Mouse (Mus musculus): ENCODE measurements at regions not wholly inside any gene's neighbourhood (a gene's known extent, or its start where the extent isn't known, plus 50 kb on each side); places are given as distances from the start of the nearest gene placed in this dataset.

GRCm38 (mm10) chr1:168964467-168964904, 532.4 kb upstream of the Pbx1 start:
- intact Hi-C loops (cut with DNase I; ENCODE audit: low total_unique reads): no loop called here
- no peak for DNase-seq

- intact Hi-C loops (cut with DNase I; ENCODE audit: low total_unique reads): no loop called here
- DNase-seq: no peak
These were observed 518.9 kb upstream of the Pbx1 start for GRCm38 (mm10) chr1:168950947-168951346.

- no peak for DNase-seq
These were observed 492.2 kb upstream of the Pbx1 start for GRCm38 (mm10) chr1:168924100-168924815.

GRCm38 (mm10) chr1:168918331-168919076, 486.4 kb upstream of the Pbx1 start:
- intact Hi-C loops (cut with DNase I; ENCODE audit: low total_unique reads): no loop called here
- DNase-seq: no peak

More at GRCm38 (mm10) chr1:168924100-168924815, 492.2 kb upstream of the Pbx1 start:
- intact Hi-C loops (cut with DNase I; ENCODE audit: low total_unique reads): no loop called here

GRCm38 (mm10) chr1:168908684-168909175, 476.7 kb upstream of the Pbx1 start:
- DNase-seq: no peak
- intact Hi-C loops (cut with DNase I; ENCODE audit: low total_unique reads): no loop called here

- intact Hi-C loops (cut with DNase I; ENCODE audit: low total_unique reads): no loop called here
- DNase-seq: no peak
These were observed 476.1 kb upstream of the Pbx1 start for GRCm38 (mm10) chr1:168908192-168908591.

- intact Hi-C loops (cut with DNase I; ENCODE audit: low total_unique reads): no loop called here
- no peak for DNase-seq
These were observed 466.4 kb upstream of the Pbx1 start for GRCm38 (mm10) chr1:168898483-168898882.

- intact Hi-C loops (cut with DNase I; ENCODE audit: low total_unique reads): no loop called here
- no peak for DNase-seq
These were observed 429.5 kb upstream of the Pbx1 start for GRCm38 (mm10) chr1:168861577-168861976.

GRCm38 (mm10) chr1:168823184-168823583, 391.1 kb upstream of the Pbx1 start:
- no peak for DNase-seq
- intact Hi-C loops (cut with DNase I; ENCODE audit: low total_unique reads): no loop called here

- intact Hi-C loops (cut with DNase I; ENCODE audit: low total_unique reads): no loop called here
- DNase-seq: no peak
These were observed 386.3 kb upstream of the Pbx1 start for GRCm38 (mm10) chr1:168818381-168818780.

GRCm38 (mm10) chr1:168807084-168807483, 375.0 kb upstream of the Pbx1 start:
- intact Hi-C loops (cut with DNase I; ENCODE audit: low total_unique reads): no loop called here
- DNase-seq: no peak

GRCm38 (mm10) chr1:168805442-168805841, 373.4 kb upstream of the Pbx1 start:
- intact Hi-C loops (cut with DNase I; ENCODE audit: low total_unique reads): no loop called here
- DNase-seq: no peak

- DNase-seq: no peak
- intact Hi-C loops (cut with DNase I; ENCODE audit: low total_unique reads): no loop called here
These were observed 369.0 kb upstream of the Pbx1 start for GRCm38 (mm10) chr1:168801046-168801445.

- intact Hi-C loops (cut with DNase I; ENCODE audit: low total_unique reads): no loop called here
- no peak for DNase-seq
These were observed 354.7 kb upstream of the Pbx1 start for GRCm38 (mm10) chr1:168786731-168787130.

- DNase-seq: no peak
- intact Hi-C loops (cut with DNase I; ENCODE audit: low total_unique reads): no loop called here
These were observed 351.8 kb upstream of the Pbx1 start for GRCm38 (mm10) chr1:168783851-168784250.

- intact Hi-C loops (cut with DNase I; ENCODE audit: low total_unique reads): no loop called here
- no peak for DNase-seq
These were observed 332.4 kb upstream of the Pbx1 start for GRCm38 (mm10) chr1:168764368-168764895.

GRCm38 (mm10) chr1:168761095-168761494, 329.0 kb upstream of the Pbx1 start:
- intact Hi-C loops (cut with DNase I; ENCODE audit: low total_unique reads): no loop called here
- DNase-seq: no peak

GRCm38 (mm10) chr1:168760239-168760638, 328.2 kb upstream of the Pbx1 start:
- DNase-seq: no peak
- intact Hi-C loops (cut with DNase I; ENCODE audit: low total_unique reads): no loop called here

GRCm38 (mm10) chr1:168758835-168759234, 326.8 kb upstream of the Pbx1 start:
- no peak for DNase-seq
- intact Hi-C loops (cut with DNase I; ENCODE audit: low total_unique reads): no loop called here

GRCm38 (mm10) chr1:168754196-168754595, 322.1 kb upstream of the Pbx1 start:
- intact Hi-C loops (cut with DNase I; ENCODE audit: low total_unique reads): no loop called here
- no peak for DNase-seq

GRCm38 (mm10) chr1:168743435-168743834, 311.4 kb upstream of the Pbx1 start:
- no peak for DNase-seq
- intact Hi-C loops (cut with DNase I; ENCODE audit: low total_unique reads): no loop called here

All from gastrocnemius, postnatal 14 days (tissue).